Mouse (Mus musculus) limb, embryonic 11.5 days (tissue): Measurements from ENCODE around the gene Ranbp3l. TPM values are rescaled to one million over a fixed set of nuclear protein-coding genes. Genes with fewer than 3 reads are reported as not detected.
A peak's percentile ranks its signal among the peaks of the same experiment; 100 is the strongest.

Experiments used
- ATAC-seq: fragments of 200-750 bp; cut with Nextera tagmentation; 2 replicates; pipeline ENCODE4 v1.8.0; 2017; ENCODE audit warnings: low read depth; ENCODE audit not compliant: insufficient number of reproducible peaks, low FRiP score, low TSS enrichment
- DNase-seq: peaks from one replicate; pipeline ENCODE4 v3.0.0-alpha.2; 2015; ENCODE audit warnings: low spot score
- H3K27ac ChIP-seq: fragments of 300-500 bp; sonication (generic); replicated peaks from 2 replicates; pipeline ENCODE4 v1.5.1; 2014; ENCODE audit warnings: low read depth, mild to moderate bottlenecking, low read length
- H3K27me3 ChIP-seq: fragments of 300-500 bp; sonication (generic); 2 replicates; pipeline ENCODE4 v1.6.1; 2014; ENCODE audit warnings: mild to moderate bottlenecking, low read length, mixed read lengths; ENCODE audit not compliant: control insufficient read depth, insufficient read depth
- H3K36me3 ChIP-seq: fragments of 300-500 bp; sonication (generic); 2 replicates; pipeline ENCODE4 v1.6.1; 2014; ENCODE audit warnings: mild to moderate bottlenecking, low read length, moderate library complexity, mixed read lengths; ENCODE audit not compliant: control insufficient read depth, insufficient read depth
- H3K4me1 ChIP-seq: fragments of 300-500 bp; sonication (generic); 2 replicates; pipeline ENCODE4 v1.6.1; 2014; ENCODE audit warnings: low read length, mixed read lengths; ENCODE audit not compliant: control insufficient read depth, insufficient read depth
- H3K4me2 ChIP-seq: fragments of 300-500 bp; sonication (generic); 2 replicates; pipeline ENCODE4 v1.6.1; 2014; ENCODE audit warnings: low read depth, mild to moderate bottlenecking, moderate library complexity; ENCODE audit not compliant: severe bottlenecking
- H3K4me3 ChIP-seq: fragments of 300-500 bp; sonication (generic); 2 replicates; pipeline ENCODE4 v1.5.1; 2014; ENCODE audit warnings: low read depth, low read length
- H3K9ac ChIP-seq: fragments of 300-500 bp; sonication (generic); 2 replicates; pipeline ENCODE4 v1.6.1; 2014; ENCODE audit warnings: mild to moderate bottlenecking, low read length
- H3K9me3 ChIP-seq: fragments of 300-500 bp; sonication (generic); 2 replicates; pipeline ENCODE4 v1.6.1; 2016; ENCODE audit warnings: low read length; ENCODE audit not compliant: control insufficient read depth
- WGBS: fragments of 180-500 bp; shearing (Covaris S2); extraction: QIAGEN DNeasy Blood & Tissue Kit; methylation state at CpG from one replicate; pipeline ENCODE4 v1.1.7; 2014; 5-methylcytosine and 5-hydroxymethylcytosine counted together
- polyA plus RNA-seq: library from polyadenylated mRNA; unstranded; fragments of >200 nt; fragmentation: Nextera tagmentation; extraction: Ambion mirVana; gene quantifications from 2 replicates; pipeline ENCODE4 v1.2.1, GENCODE M21; 2014

Ranbp3l gene
- polyA plus RNA-seq, 1 experiment from 2014 or later = not detected

- Histone ChIP-seq H3K27ac (no peak overlapping the region), H3K4me3 (no peak overlapping the region), H3K4me1 (no peaks in the 10 kb centered on the region; the same call in 1 of the 2 replicates), H3K4me2 (peak overlapping the region; percentile 69; the same call in 1 of the 2 replicates), H3K9me3 (no peaks in the 10 kb centered on the region), H3K27me3 (no peaks in the 10 kb centered on the region), H3K36me3 (no peaks in the 10 kb centered on the region), H3K9ac (no peak overlapping the region)
- no peak for DNase-seq
- ATAC-seq = no peak
- 52% methylated on average over 12 of the region's 12 CpGs for WGBS
Observed at GRCm38 (mm10) chr15:9073067-9073608, 105.4 kb downstream of the Ranbp3l start.

GRCm38 (mm10) chr15:9073684-9074083 lies 105.9 kb downstream of the Ranbp3l start:
- Histone ChIP-seq H3K9me3 (no peaks in the 10 kb centered on the region), H3K27ac (no peak overlapping the region), H3K4me3 (no peak overlapping the region), H3K9ac (no peak overlapping the region), H3K4me2 (peak overlapping the region; percentile 12; the same call in 1 of the 2 replicates), H3K36me3 (no peaks in the 10 kb centered on the region), H3K4me1 (no peaks in the 10 kb centered on the region; the same call in 1 of the 2 replicates), H3K27me3 (no peaks in the 10 kb centered on the region)
- DNase-seq = no peak
- ATAC-seq = no peak
- 78% methylated on average over 5 of the region's 5 CpGs for WGBS

- Histone ChIP-seq H3K4me2 (no peak overlapping the region), H3K9me3 (no peaks in the 10 kb centered on the region), H3K4me1 (no peaks in the 10 kb centered on the region; the same call in 1 of the 2 replicates), H3K9ac (no peak overlapping the region), H3K36me3 (no peaks in the 10 kb centered on the region), H3K27me3 (no peaks in the 10 kb centered on the region), H3K4me3 (no peak overlapping the region), H3K27ac (no peak overlapping the region)
- no peak for ATAC-seq
- DNase-seq = no peak
- WGBS = 14% methylated on average over 2 of the region's 2 CpGs
Observed at GRCm38 (mm10) chr15:9074139-9074538, 106.4 kb downstream of the Ranbp3l start.

GRCm38 (mm10) chr15:9074671-9075070 lies 106.9 kb downstream of the Ranbp3l start:
- no peak overlapping the region for H3K27ac ChIP-seq
- ATAC-seq (no peak), DNase-seq (no peak)
- H3K4me3 ChIP-seq = no peak overlapping the region
- H3K9me3 ChIP-seq = no peaks in the 10 kb centered on the region
- WGBS = 20% methylated on average over 4 of the region's 4 CpGs
- no peak overlapping the region for H3K9ac ChIP-seq
- no peaks in the 10 kb centered on the region; the same call in 1 of the 2 replicates for H3K4me1 ChIP-seq
- no peak overlapping the region for H3K4me2 ChIP-seq
- H3K36me3 ChIP-seq = no peaks in the 10 kb centered on the region
- H3K27me3 ChIP-seq = no peaks in the 10 kb centered on the region

GRCm38 (mm10) chr15:9075608-9076200 lies 108.0 kb downstream of the Ranbp3l start:
- H3K4me2 ChIP-seq = no peak overlapping the region
- no peaks in the 10 kb centered on the region for H3K4me1 ChIP-seq
- no peak overlapping the region for H3K27ac ChIP-seq
- H3K4me3 ChIP-seq = no peak overlapping the region
- no peaks in the 10 kb centered on the region for H3K9me3 ChIP-seq
- ATAC-seq (no peak), DNase-seq (no peak)
- no peaks in the 10 kb centered on the region for H3K27me3 ChIP-seq
- WGBS = 79% methylated on average over 14 of the region's 14 CpGs
- no peaks in the 10 kb centered on the region for H3K36me3 ChIP-seq
- H3K9ac ChIP-seq = no peak overlapping the region

GRCm38 (mm10) chr15:9078481-9079300 lies 110.9 kb downstream of the Ranbp3l start:
- H3K9me3 ChIP-seq = no peaks in the 10 kb centered on the region
- H3K36me3 ChIP-seq = no peaks in the 10 kb centered on the region
- no peak overlapping the region for H3K9ac ChIP-seq
- no peak for ATAC-seq
- H3K27ac ChIP-seq = no peak overlapping the region
- no peak for DNase-seq
- H3K4me2 ChIP-seq = no peak overlapping the region
- no peak overlapping the region for H3K4me3 ChIP-seq
- H3K27me3 ChIP-seq = no peaks in the 10 kb centered on the region
- no peaks in the 10 kb centered on the region for H3K4me1 ChIP-seq
- WGBS = 81% methylated on average over 12 of the region's 12 CpGs

GRCm38 (mm10) chr15:9079626-9080025 lies 111.9 kb downstream of the Ranbp3l start:
- ATAC-seq (no peak), DNase-seq (no peak)
- no peaks in the 10 kb centered on the region for H3K4me1 ChIP-seq
- no peaks in the 10 kb centered on the region for H3K9me3 ChIP-seq
- no peak overlapping the region for H3K4me3 ChIP-seq
- H3K27me3 ChIP-seq = no peaks in the 10 kb centered on the region
- peaks cover 3% of the 10 kb centered on the region; the same call in 1 of the 2 replicates for H3K36me3 ChIP-seq
- WGBS = 70% methylated on average over 5 of the region's 5 CpGs
- H3K4me2 ChIP-seq = no peak overlapping the region
- H3K27ac ChIP-seq = no peak overlapping the region
- H3K9ac ChIP-seq = no peak overlapping the region

GRCm38 (mm10) chr15:9080206-9080605 lies 112.5 kb downstream of the Ranbp3l start:
- H3K9ac ChIP-seq = no peak overlapping the region
- no peak overlapping the region for H3K4me2 ChIP-seq
- H3K9me3 ChIP-seq = no peaks in the 10 kb centered on the region
- H3K4me1 ChIP-seq = no peaks in the 10 kb centered on the region
- H3K27me3 ChIP-seq = no peaks in the 10 kb centered on the region
- ATAC-seq (no peak), DNase-seq (no peak)
- no peak overlapping the region for H3K4me3 ChIP-seq
- WGBS = 78% methylated on average over 4 of the region's 4 CpGs
- peaks cover 5% of the 10 kb centered on the region; the same call in 1 of the 2 replicates for H3K36me3 ChIP-seq
- H3K27ac ChIP-seq = no peak overlapping the region
